Mouse (Mus musculus) right cerebral cortex, postnatal 14 days (tissue): ENCODE results near the gene Tmcc3.
"Not testable (repeated sequence)": the region's sequence is repeated elsewhere in the genome, so short reads cannot be mapped to it uniquely, and the experiment has no call there.

ENCODE experiments used
- DNase-seq: peaks from one replicate; pipeline ENCODE4 v3.0.0; 2022

The Tmcc3 gene

DNA sequence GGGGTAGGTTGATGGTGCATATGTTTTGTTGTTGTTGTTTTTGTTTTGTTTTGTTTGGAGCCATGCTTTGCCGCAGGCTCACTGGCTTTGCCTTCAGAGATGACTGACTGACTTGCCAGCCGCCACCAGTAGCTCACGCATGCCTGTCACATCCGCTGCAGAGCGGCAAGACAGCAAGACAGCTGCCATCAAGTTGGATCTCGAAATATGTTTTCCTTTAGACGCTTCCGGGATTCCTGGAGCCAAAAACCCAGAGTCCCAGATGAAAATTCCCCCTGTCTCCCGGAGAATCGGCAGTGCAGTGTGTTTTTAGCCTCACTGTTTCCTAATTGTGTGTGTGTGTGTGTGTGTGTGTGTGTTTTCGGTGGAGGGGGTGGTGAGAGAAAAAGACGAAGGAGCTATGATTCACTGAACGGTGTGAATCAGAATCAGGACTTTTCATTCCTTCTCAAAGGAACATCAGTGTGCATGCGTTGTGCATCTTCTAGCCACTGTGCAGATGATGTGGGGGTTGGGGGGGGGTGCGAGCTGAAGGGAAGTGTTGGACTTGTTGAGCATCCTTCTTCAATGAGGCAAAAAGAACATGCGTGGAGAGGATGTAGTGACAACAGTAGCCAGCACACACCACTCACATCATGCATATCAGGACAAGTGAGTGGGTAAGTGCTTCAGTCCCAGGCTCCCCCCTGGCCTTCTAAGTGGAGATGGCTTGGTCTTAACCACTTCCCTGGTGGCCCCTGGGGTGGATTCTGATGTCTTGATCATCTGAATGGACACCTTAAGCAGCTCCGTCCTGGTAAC lies 208.8 kb downstream of the Tmcc3 start:
- peak; percentile 24 for DNase-seq

- no peak for DNase-seq
Measured at GRCm38 (mm10) chr10:94521107-94521401, 209.3 kb downstream of the Tmcc3 start.

- DNase-seq, result no peak
Measured at GRCm38 (mm10) chr10:94521776-94522175, 210.0 kb downstream of the Tmcc3 start.

DNA sequence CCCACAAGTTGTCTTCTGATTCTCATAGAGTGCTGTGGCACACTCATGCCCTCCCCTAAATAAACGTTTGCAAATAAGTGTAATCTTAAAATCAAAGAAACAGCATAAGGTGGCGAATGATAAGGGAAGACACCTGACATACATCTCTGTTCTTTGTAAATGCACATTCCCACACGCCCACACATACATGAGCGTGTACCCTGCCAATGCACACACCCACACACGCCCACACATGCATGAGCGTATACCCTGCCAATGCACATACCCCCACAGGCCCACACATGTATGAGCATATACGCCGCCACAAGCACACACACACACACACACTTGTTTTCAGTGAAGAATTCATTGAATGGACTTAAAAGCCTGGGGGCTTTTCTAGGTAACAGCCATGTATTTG lies 211.5 kb downstream of the Tmcc3 start:
- no peak for DNase-seq

DNA sequence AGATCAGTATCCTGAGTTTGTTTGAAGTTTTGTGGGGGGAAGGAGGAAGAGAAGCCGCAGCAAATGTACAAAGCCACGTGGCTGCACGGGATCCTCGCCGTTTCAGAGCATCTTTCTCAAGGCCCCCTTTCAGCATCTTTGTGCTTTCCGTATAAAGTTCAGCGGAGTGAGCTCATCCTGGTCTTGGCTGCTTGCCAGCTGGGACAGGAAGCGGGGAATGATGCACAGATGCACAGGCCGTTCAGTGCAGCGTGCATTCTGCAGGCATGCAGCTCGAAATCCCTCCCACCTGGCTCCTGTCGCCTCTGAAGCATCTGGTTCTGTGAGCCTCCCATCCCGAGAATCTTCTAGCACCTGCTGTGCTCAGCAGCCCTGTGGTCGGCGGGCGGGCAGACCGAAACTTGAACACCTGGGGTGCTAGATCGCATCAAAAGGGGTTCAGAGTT lies 212.0 kb downstream of the Tmcc3 start:
- peak; percentile 78 for DNase-seq

DNA sequence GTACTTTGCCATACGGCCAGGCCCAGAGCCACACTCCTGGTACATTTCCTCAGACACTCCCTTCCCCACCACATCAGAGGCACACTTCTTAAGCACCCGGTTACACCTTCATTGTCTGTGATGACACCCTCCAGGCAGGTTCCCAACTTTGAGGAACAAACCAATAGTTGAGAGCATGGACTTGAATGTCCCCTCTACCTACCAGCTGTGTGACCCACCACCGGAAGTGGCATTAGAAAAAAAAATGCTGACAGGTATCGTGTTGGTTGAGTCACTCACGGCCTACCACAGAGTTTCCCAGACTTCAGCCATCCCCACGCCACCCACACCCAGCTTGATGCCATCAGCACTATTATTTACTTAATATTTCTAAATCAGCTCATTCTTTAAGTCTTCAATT lies 213.2 kb downstream of the Tmcc3 start:
- no peak for DNase-seq

DNA sequence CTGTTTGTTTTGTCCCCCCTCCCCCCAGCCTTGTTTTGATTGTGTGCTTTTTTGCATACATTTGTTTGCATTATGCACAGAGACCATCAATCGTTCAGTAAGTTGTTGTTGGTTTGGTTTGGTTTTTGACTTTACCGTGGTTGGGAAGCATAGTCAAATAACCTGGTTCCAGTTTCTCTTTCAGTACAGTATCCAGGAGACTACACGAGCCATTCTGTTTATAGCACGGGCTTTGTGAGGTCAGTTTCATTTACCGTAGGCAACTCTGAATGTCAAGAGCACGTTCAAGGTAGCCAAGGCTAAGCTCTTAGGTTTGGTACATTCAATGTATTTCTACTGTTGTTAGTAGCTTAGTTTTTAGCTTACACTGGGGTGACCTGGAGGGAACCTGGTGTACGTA lies 214.0 kb downstream of the Tmcc3 start:
- no peak for DNase-seq

DNA sequence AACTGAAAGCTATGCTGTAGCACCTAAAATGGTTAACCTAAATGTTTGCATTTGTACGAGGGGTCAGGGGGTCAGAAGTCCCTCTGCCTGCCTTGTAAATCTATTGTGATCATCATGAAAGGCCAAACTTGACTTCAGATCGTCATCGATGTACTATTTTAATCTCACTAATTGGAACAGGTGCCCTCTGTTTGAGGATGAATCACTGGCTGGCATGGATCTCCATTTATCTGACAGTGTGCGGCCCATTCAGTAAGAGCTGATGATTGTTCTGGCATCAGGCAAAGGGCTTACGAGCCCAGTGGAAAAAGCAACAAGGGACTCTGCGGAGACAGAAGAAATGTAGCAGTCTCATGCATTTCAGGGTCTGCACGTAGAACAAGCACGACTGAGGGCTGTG lies 215.1 kb downstream of the Tmcc3 start:
- no peak for DNase-seq

- no peak for DNase-seq
Measured at GRCm38 (mm10) chr10:94527248-94527647, 215.5 kb downstream of the Tmcc3 start.

- no peak for DNase-seq
Measured at GRCm38 (mm10) chr10:94530079-94530478, 218.3 kb downstream of the Tmcc3 start.

DNA sequence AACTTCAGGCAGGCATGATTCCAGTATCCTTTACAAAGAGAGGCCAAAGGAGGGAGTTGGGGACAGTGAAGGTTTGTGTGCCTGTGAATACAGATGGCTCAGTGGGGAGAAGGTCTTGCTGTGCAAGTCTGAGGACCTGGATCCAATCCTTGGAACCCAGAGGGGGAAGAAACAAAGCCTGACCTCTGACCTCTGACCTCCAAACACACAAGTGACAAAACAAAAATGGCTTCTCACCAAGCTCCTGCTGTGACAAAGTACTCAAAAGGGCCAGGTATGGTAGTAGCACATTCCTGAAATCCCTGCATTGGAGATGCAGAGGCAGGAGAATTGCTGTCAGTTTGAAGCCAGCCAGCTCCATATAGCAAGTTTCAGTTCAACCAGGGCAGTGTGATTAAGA lies 219.7 kb downstream of the Tmcc3 start:
- DNase-seq, result no peak

DNA sequence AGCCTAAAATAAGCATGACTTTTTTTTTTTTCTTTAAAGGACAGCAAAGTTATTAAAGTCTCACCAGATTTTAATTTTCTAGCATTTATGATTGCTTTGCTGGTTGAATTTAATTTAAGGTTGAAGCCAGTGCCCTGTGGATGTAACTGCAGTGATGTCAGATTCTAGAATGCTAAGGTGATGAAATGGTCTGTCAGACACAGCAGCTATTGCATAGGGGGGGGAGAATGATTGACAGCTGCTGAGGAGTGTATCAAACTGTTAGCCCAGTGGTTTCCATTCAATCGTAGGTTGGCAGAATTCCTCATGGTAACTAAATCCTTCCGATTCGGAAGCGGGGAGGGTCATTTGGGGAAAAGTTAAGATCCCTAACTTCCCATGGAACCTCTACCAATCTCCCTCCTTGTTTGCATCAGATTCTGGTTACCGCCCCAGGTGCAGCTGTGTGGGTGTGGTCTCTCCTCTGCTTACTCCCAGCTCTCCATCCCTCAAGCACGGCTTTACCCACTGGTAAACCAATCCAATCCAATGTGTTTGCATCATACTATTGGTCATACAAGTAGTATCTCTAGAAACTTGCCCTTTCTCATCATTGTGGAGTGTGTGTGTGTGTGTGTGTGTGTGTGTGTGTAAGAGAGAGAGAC lies 221.5 kb downstream of the Tmcc3 start:
- DNase-seq, result no peak

DNA sequence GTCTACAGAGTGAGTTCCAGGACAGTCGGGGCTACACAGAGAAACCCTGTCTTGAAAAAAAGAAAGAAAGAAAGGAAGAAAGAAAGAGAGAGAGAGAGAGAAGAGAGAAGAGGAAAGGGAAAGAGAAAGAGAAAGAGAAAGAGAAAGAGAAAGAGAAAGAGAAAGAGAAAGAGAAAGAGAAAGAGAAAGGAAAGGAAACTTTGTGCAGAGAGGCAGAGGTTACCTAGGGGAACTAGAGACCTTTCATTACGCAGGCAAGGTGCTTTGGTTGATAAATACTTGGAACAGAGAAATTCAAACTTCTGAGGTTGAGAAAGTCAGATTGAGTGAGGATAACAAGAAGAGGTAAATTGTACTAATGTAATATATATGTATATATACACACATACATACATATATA lies 226.9 kb downstream of the Tmcc3 start:
- not testable (repeated sequence) for DNase-seq

GRCm38 (mm10) chr10:94540241-94540640 lies 228.5 kb downstream of the Tmcc3 start:
- DNase-seq, result no peak

DNA sequence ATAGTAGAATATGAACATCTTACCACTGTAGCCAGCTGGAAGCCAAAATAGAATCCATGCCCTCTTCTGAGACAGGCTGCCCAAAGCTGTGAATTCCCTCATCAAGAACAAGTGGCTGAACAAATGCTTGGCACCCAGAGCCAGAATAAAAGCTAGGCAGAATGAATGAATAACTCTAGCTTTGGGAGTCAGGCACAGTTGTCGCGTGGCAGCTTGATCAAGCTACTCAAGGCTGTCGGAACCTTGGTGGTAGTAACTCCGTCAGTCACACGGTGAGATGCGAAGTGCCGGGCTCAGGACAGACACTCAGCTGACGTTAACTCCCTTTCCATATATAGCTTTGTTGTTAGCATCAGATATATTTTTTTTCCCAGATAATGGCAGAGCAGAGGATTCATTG lies 232.2 kb downstream of the Tmcc3 start:
- no peak for DNase-seq

GRCm38 (mm10) chr10:94544803-94545202 lies 233.1 kb downstream of the Tmcc3 start:
- no peak for DNase-seq

GRCm38 (mm10) chr10:94545259-94546019 lies 233.7 kb downstream of the Tmcc3 start:
- DNase-seq, result peak; percentile 45

GRCm38 (mm10) chr10:94546617-94547016 lies 234.9 kb downstream of the Tmcc3 start:
- DNase-seq, result no peak

DNA sequence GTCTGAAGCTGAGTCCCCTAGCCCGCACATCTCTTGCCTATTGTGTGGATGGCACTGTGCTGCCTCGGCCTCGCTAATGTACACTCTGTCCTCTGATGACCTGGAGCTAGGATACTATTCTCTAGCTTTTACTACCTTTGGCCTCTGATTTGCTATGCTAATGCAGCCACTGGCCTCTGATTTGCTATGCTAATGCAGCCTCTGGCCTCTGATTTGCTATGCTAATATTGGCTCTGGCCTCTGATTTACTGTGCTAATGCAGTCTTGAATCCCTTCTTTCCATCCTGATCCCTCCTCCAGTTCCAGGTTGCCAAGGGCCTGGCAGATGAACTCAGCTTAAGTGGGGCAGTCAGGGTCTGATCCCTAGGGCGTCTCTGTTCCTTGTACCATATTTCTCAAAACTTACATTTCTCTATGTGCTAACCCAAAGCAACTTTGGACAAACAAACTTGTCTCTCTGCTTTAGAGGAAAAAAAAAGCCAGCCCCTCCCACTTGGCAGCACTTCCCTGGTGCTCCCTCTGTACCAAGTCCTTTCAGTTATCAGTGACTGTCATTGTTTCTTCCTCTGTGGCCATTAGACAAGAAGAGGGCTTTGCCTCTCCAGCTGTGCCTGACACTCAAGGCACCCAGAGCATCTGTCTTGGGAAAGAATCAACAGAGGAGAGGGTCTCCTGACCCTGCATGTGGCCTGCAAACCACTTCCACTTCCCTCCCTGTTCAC lies 237.9 kb downstream of the Tmcc3 start:
- DNase-seq, result no peak

DNA sequence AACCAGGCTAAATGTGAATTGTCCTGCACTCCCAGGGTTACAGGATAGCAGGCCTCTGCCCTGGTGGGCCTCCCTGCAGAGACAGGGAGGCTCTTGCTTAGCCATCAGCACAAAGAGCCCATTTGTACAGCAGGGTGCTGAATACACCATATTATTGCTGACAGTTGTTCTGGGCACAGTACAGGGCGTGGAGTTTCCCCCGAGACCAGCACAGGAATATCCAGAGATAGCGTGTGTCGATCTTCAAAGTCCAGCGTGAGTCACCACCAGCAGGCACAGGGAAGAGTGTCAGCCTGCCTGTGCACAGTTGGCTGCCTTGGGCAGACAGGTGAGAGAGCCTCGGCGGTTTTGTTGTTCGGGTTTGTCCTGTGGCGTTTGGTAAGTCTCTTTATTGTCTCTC lies 238.9 kb downstream of the Tmcc3 start:
- DNase-seq, result no peak

GRCm38 (mm10) chr10:94551065-94551464 lies 239.3 kb downstream of the Tmcc3 start:
- DNase-seq, result no peak

DNA sequence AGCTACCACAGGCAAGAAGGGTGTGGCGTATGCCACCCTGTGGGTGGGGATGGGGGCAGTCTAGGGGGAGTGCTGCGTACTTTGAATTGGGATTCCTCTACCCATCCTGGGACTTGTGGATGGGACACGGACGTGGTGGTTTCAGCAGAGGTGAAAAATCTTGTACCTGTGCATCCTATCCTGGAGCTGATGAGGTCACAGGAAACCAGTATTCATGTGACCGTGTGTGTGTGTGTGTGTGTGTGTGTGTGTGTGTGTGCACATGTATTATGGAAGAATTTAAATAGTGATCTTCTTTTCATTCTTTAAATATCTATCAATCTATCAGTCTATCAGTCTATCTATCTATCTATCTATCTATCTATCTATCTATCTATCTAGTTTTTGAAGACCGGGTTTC lies 239.8 kb downstream of the Tmcc3 start:
- no peak for DNase-seq

- no peak for DNase-seq
Measured at GRCm38 (mm10) chr10:94551924-94552523, 240.3 kb downstream of the Tmcc3 start.
